In the genomic region with DNA sequence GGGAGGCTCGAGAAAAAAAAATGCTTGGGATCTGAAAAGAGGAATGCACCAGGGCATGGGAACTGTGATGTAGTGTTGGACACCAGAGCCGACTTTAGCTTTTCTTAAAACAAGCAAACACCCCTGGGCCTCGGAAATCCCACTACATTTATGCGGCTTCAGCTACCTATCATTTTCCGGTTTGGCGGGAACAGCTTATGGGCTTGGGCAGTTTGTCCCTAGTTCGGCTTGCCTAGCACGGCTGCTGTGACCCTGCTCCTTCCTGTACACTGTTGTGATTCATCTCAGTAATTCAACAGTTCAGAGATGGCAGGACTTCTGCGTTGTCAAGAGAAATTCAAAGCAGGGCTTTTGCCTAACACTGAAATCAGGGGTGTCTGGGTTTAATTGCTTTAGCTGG, we compare ENCODE assay signal across 17 mouse cellular contexts.
DNase-seq lines count a peak whose midpoint lies in the region; ATAC-seq and TF ChIP-seq lines count a peak whose summit lies in the region.
"Had no signal": no experiment of that assay in that cellular context is flagged by ENCODE, and none has a peak within 500 bp of the region (broad histone marks: within the 10 kb centered on the region; RNA-seq: fewer than 3 reads in every experiment).

No protein-coding gene starts in this region.

- ATAC-seq in heart, embryonic 11.5 days (replicated peaks; ENCODE audit: insufficient number of reproducible peaks, low FRiP score, low TSS enrichment): no peak
- no peak for ATAC-seq in kidney, postnatal 0 days (replicated peaks; ENCODE audit: low FRiP score, low read depth)
- ATAC-seq in kidney, embryonic 14.5 days (ENCODE audit: low FRiP score, low TSS enrichment): no peak; the same call in 1 of the 2 replicates
- no peak for ATAC-seq in midbrain, embryonic 11.5 days (ENCODE audit: low FRiP score)
- ATAC-seq in midbrain, embryonic 16.5 days: no peak
- no peak for ATAC-seq in embryonic facial prominence, embryonic 14.5 days (ENCODE audit: low read depth)

- H3K27me3 ChIP-seq in heart, embryonic 11.5 days (ENCODE audit: control insufficient read depth, insufficient read depth, low read length): no peaks in the 10 kb centered on the region
- H3K27me3 ChIP-seq in kidney, postnatal 0 days (ENCODE audit: insufficient read depth, low read length): no peaks in the 10 kb centered on the region
- H3K27me3 ChIP-seq in kidney, embryonic 14.5 days (ENCODE audit: control insufficient read depth, insufficient read depth, low read length): no peaks in the 10 kb centered on the region
- no peaks in the 10 kb centered on the region for H3K27me3 ChIP-seq in midbrain, embryonic 11.5 days (ENCODE audit: control insufficient read depth, insufficient read depth, low read length)
- no peaks in the 10 kb centered on the region for H3K27me3 ChIP-seq in midbrain, embryonic 16.5 days (ENCODE audit: control insufficient read depth, insufficient read depth, low read depth, low read length)
- H3K27me3 ChIP-seq in embryonic facial prominence, embryonic 14.5 days (replicated peaks; ENCODE audit: control insufficient read depth, insufficient read depth, low read length): no peaks in the 10 kb centered on the region
- H3K27me3 ChIP-seq: hindbrain, embryonic 13.5 days had no signal

- no peaks in the 10 kb centered on the region for H3K9me3 ChIP-seq in heart, embryonic 11.5 days (replicated peaks; ENCODE audit: control insufficient read depth, low read length)
- no peaks in the 10 kb centered on the region for H3K9me3 ChIP-seq in kidney, postnatal 0 days (replicated peaks; ENCODE audit: low read length)
- no peaks in the 10 kb centered on the region for H3K9me3 ChIP-seq in kidney, embryonic 14.5 days (ENCODE audit: control insufficient read depth, low read length)
- no peaks in the 10 kb centered on the region for H3K9me3 ChIP-seq in midbrain, embryonic 11.5 days (ENCODE audit: control insufficient read depth, low read length)
- H3K9me3 ChIP-seq in midbrain, embryonic 16.5 days (replicated peaks; ENCODE audit: control insufficient read depth, low read length, poor library complexity, severe bottlenecking): no peaks in the 10 kb centered on the region
- H3K9me3 ChIP-seq in embryonic facial prominence, embryonic 14.5 days (ENCODE audit: control insufficient read depth, low read length): no peaks in the 10 kb centered on the region
- H3K9me3 ChIP-seq: hindbrain, embryonic 13.5 days had no signal

- H3K36me3 ChIP-seq in heart, embryonic 11.5 days (ENCODE audit: control insufficient read depth, insufficient read depth, low read length): no peaks in the 10 kb centered on the region
- H3K36me3 ChIP-seq in kidney, postnatal 0 days (ENCODE audit: insufficient read depth, low read length): no peaks in the 10 kb centered on the region
- H3K36me3 ChIP-seq in kidney, embryonic 14.5 days (ENCODE audit: control insufficient read depth, insufficient read depth, low read length): no peaks in the 10 kb centered on the region
- H3K36me3 ChIP-seq in midbrain, embryonic 11.5 days (ENCODE audit: control insufficient read depth, insufficient read depth, low read length): no peaks in the 10 kb centered on the region
- no peaks in the 10 kb centered on the region for H3K36me3 ChIP-seq in midbrain, embryonic 16.5 days (ENCODE audit: control insufficient read depth, insufficient read depth, low read length)
- no peaks in the 10 kb centered on the region for H3K36me3 ChIP-seq in embryonic facial prominence, embryonic 14.5 days (ENCODE audit: control insufficient read depth, insufficient read depth, low read length)
- H3K36me3 ChIP-seq: hindbrain, embryonic 13.5 days had no signal

- no peak overlapping the region for H3K4me2 ChIP-seq in heart, embryonic 11.5 days
- peak overlapping the region; percentile 32 for H3K4me2 ChIP-seq in kidney, postnatal 0 days (ENCODE audit: low read length)
- H3K4me2 ChIP-seq in kidney, embryonic 14.5 days (replicated peaks; ENCODE audit: low read depth, low read length): no peak overlapping the region
- H3K4me2 ChIP-seq in midbrain, embryonic 11.5 days: no peak overlapping the region
- H3K4me2 ChIP-seq in midbrain, embryonic 16.5 days (ENCODE audit: low read length): no peak overlapping the region
- H3K4me2 ChIP-seq in embryonic facial prominence, embryonic 14.5 days (ENCODE audit: low read depth, low read length): peak overlapping the region; percentile 37; the same call in 1 of the 2 replicates
- H3K4me2 ChIP-seq: hindbrain, embryonic 13.5 days had no signal

- no peaks in the 10 kb centered on the region for H3K4me1 ChIP-seq in heart, embryonic 11.5 days (ENCODE audit: control insufficient read depth, insufficient read depth, low read length)
- H3K4me1 ChIP-seq in kidney, postnatal 0 days (replicated peaks; ENCODE audit: insufficient read depth, low read length): no peaks in the 10 kb centered on the region
- 0 out of 2 replicates have a peak, but pooled peaks cover 3% of the 10 kb centered on the region for H3K4me1 ChIP-seq in kidney, embryonic 14.5 days (ENCODE audit: control insufficient read depth, insufficient read depth, low read length)
- no peaks in the 10 kb centered on the region for H3K4me1 ChIP-seq in midbrain, embryonic 11.5 days (ENCODE audit: control insufficient read depth, insufficient read depth, low read length)
- no peaks in the 10 kb centered on the region for H3K4me1 ChIP-seq in midbrain, embryonic 16.5 days (ENCODE audit: control insufficient read depth, insufficient read depth, low read length)
- H3K4me1 ChIP-seq in embryonic facial prominence, embryonic 14.5 days (ENCODE audit: control insufficient read depth, insufficient read depth, low read length): peaks cover 5% of the 10 kb centered on the region; the same call in 1 of the 2 replicates
- H3K4me1 ChIP-seq: hindbrain, embryonic 13.5 days had no signal

- 59% methylated on average over 9 of the region's 9 CpGs for WGBS in heart, embryonic 11.5 days (ENCODE audit: insufficient replicate concordance)
- WGBS in kidney, postnatal 0 days: 22% methylated on average over 9 of the region's 9 CpGs
- WGBS in kidney, embryonic 14.5 days: 37% methylated on average over 9 of the region's 9 CpGs
- WGBS in midbrain, embryonic 11.5 days: 73% methylated on average over 9 of the region's 9 CpGs
- WGBS in midbrain, embryonic 16.5 days: 70% methylated on average over 9 of the region's 9 CpGs
- WGBS in embryonic facial prominence, embryonic 14.5 days: 30% methylated on average over 9 of the region's 9 CpGs

- H3K27ac ChIP-seq in heart, embryonic 11.5 days (ENCODE audit: low read depth, low read length): no peak overlapping the region
- H3K27ac ChIP-seq in kidney, postnatal 0 days: no peak overlapping the region
- H3K27ac ChIP-seq in kidney, embryonic 14.5 days (ENCODE audit: low read depth, low read length): no peak overlapping the region
- no peak overlapping the region for H3K27ac ChIP-seq in midbrain, embryonic 11.5 days (ENCODE audit: low read depth, low read length)
- no peak overlapping the region for H3K27ac ChIP-seq in midbrain, embryonic 16.5 days (ENCODE audit: low read length)
- no peak overlapping the region for H3K27ac ChIP-seq in embryonic facial prominence, embryonic 14.5 days (replicated peaks; ENCODE audit: low read depth, low read length)
- H3K27ac ChIP-seq: gastrocnemius, adult 2 months; hindbrain, embryonic 13.5 days; liver, embryonic 14.5 days had no signal

- no peak overlapping the region for H3K9ac ChIP-seq in heart, embryonic 11.5 days (ENCODE audit: low read depth, low read length)
- no peak overlapping the region for H3K9ac ChIP-seq in kidney, postnatal 0 days (ENCODE audit: low read depth, low read length)
- H3K9ac ChIP-seq in kidney, embryonic 14.5 days (ENCODE audit: low read depth, low read length): no peak overlapping the region
- H3K9ac ChIP-seq in midbrain, embryonic 11.5 days (ENCODE audit: low read length): no peak overlapping the region
- no peak overlapping the region for H3K9ac ChIP-seq in midbrain, embryonic 16.5 days (ENCODE audit: low read depth, low read length)
- no peak overlapping the region for H3K9ac ChIP-seq in embryonic facial prominence, embryonic 14.5 days (ENCODE audit: low read depth, low read length)
- H3K9ac ChIP-seq: hindbrain, embryonic 13.5 days; liver, embryonic 14.5 days had no signal

- H3K4me3 ChIP-seq in heart, embryonic 11.5 days (ENCODE audit: low read depth, low read length): no peak overlapping the region
- H3K4me3 ChIP-seq in kidney, postnatal 0 days (replicated peaks; ENCODE audit: low read depth, low read length): no peak overlapping the region
- no peak overlapping the region for H3K4me3 ChIP-seq in kidney, embryonic 14.5 days (ENCODE audit: low read length)
- no peak overlapping the region for H3K4me3 ChIP-seq in midbrain, embryonic 11.5 days (ENCODE audit: low read depth, low read length)
- no peak overlapping the region for H3K4me3 ChIP-seq in midbrain, embryonic 16.5 days (ENCODE audit: low read depth, low read length)
- no peak overlapping the region for H3K4me3 ChIP-seq in embryonic facial prominence, embryonic 14.5 days (ENCODE audit: low read depth, low read length)
- H3K4me3 ChIP-seq: erythroblast, embryonic 14.5 days; gastrocnemius, adult 2 months; hindbrain, embryonic 13.5 days; myocyte had no signal

- peak; percentile 87 for DNase-seq in heart, adult 11 months
- DNase-seq in kidney, postnatal 0 days (ENCODE audit: low spot score): peak; percentile 39
- peak; percentile 62 for DNase-seq in midbrain, embryonic 11.5 days (ENCODE audit: low spot score, missing footprints)
- peak; percentile 51 for DNase-seq in embryonic facial prominence, embryonic 14.5 days (ENCODE audit: low spot score)
- no peak for DNase-seq in right cerebral cortex, postnatal 25 days
- DNase-seq: cerebellum, adult 9-11 months; gastrocnemius, adult 2 months; kidney, adult 8-10 months; midbrain, embryonic 14.5 days; thymus, postnatal 25 days had no signal

- no peak for TF ChIP-seq CTCF in kidney, postnatal 0 days (IDR thresholded peaks at IDR 0.05; ENCODE audit: low read depth)

Comparison
In these comparisons a context has a peak if more than half of its experiments do, and no peak if none do; other contexts are left out.
1. H3K4me2 ChIP-seq: peak in kidney, postnatal 0 days (single experiment) and embryonic facial prominence, embryonic 14.5 days (single experiment); none in heart, embryonic 11.5 days (single experiment), kidney, embryonic 14.5 days (single experiment), midbrain, embryonic 11.5 days (single experiment) and midbrain, embryonic 16.5 days (single experiment).